Mouse (Mus musculus) cerebellum, adult 2 months (tissue): ENCODE measurements around the gene Gemin7.
A peak's percentile ranks its signal among the peaks of the same experiment; 100 is the strongest.

Source experiments
- CTCF ChIP-seq: fragments of 200-500 bp; IDR thresholded peaks from 2 replicates; pipeline ENCODE4 v1.5.1; 2011; ENCODE audit warnings: low read depth, mild to moderate bottlenecking, control low read depth, low read length, moderate library complexity, borderline replicate concordance; ENCODE audit not compliant: insufficient read depth
- POLR2A ChIP-seq: fragments of 200-500 bp; IDR thresholded peaks from 2 replicates; pipeline ENCODE4 v1.6.1; 2011; ENCODE audit warnings: low read length, control low read depth, borderline replicate concordance; ENCODE audit not compliant: insufficient read depth

GRCm38 (mm10) chr7:19589917-19590316 lies 12.5 kb upstream of the Gemin7 start:
- TF ChIP-seq CTCF, result peak; percentile 89
- TF ChIP-seq POLR2A, result no peak
